Comparison of ENCODE assay signal across 8 mouse cellular contexts in genomic region chr14:77928021-77928420, GRCm38 (mm10). TPM values are rescaled to one million over a fixed set of nuclear protein-coding genes. Genes with fewer than 3 reads are reported as not detected.
A peak's percentile ranks its signal among the peaks of the same experiment; 100 is the strongest.
DNase-seq lines count a peak whose midpoint lies in the region; ATAC-seq and TF ChIP-seq lines count a peak whose summit lies in the region.

No protein-coding gene starts in this region.

- peak; percentile 42 for TF ChIP-seq CTCF in liver, embryonic 14.5 days (IDR thresholded peaks at IDR 0.05; ENCODE audit: low read depth)

- no peak overlapping the region for H3K4me3 ChIP-seq in midbrain, embryonic 14.5 days (replicated peaks; ENCODE audit: low read depth, low read length)
- no peak overlapping the region for H3K4me3 ChIP-seq in midbrain, embryonic 15.5 days
- H3K4me3 ChIP-seq in embryonic facial prominence, embryonic 11.5 days (ENCODE audit: low read depth, low read length): no peak overlapping the region
- no peak overlapping the region for H3K4me3 ChIP-seq in liver, embryonic 14.5 days (ENCODE audit: insufficient read depth in 1 of 2, low read depth in 2 of 2, low read length in 2 of 2)

- no peaks in the 10 kb centered on the region for H3K9me3 ChIP-seq in midbrain, embryonic 14.5 days (ENCODE audit: control insufficient read depth, low read length)
- H3K9me3 ChIP-seq in midbrain, embryonic 15.5 days: no peaks in the 10 kb centered on the region
- no peaks in the 10 kb centered on the region for H3K9me3 ChIP-seq in embryonic facial prominence, embryonic 11.5 days (replicated peaks; ENCODE audit: control insufficient read depth, low read length)
- H3K9me3 ChIP-seq in liver, embryonic 14.5 days (ENCODE audit: control insufficient read depth, low read length): no peaks in the 10 kb centered on the region

- no peaks in the 10 kb centered on the region for H3K27me3 ChIP-seq in midbrain, embryonic 14.5 days (ENCODE audit: control insufficient read depth, insufficient read depth, low read length)
- H3K27me3 ChIP-seq in midbrain, embryonic 15.5 days (replicated peaks): no peaks in the 10 kb centered on the region
- H3K27me3 ChIP-seq in embryonic facial prominence, embryonic 11.5 days (ENCODE audit: control insufficient read depth, insufficient read depth, low read length): no peaks in the 10 kb centered on the region
- H3K27me3 ChIP-seq in liver, embryonic 14.5 days (ENCODE audit: control insufficient read depth, insufficient read depth, low read length): no peaks in the 10 kb centered on the region

- no peak for ATAC-seq in midbrain, embryonic 14.5 days (ENCODE audit: low FRiP score, low TSS enrichment)
- ATAC-seq in midbrain, embryonic 15.5 days (replicated peaks): no peak
- no peak for ATAC-seq in embryonic facial prominence, embryonic 11.5 days (replicated peaks; ENCODE audit: insufficient number of reproducible peaks, low FRiP score, low TSS enrichment, low read depth)
- no peak for ATAC-seq in liver, embryonic 14.5 days (ENCODE audit: insufficient read depth)

- no peak overlapping the region for H3K4me2 ChIP-seq in midbrain, embryonic 14.5 days (ENCODE audit: low read length)
- no peak overlapping the region for H3K4me2 ChIP-seq in midbrain, embryonic 15.5 days
- H3K4me2 ChIP-seq in embryonic facial prominence, embryonic 11.5 days (ENCODE audit: low read depth, low read length): no peak overlapping the region
- H3K4me2 ChIP-seq in liver, embryonic 14.5 days (ENCODE audit: low read depth): no peak overlapping the region

- 46% methylated on average over 6 of the region's 6 CpGs for WGBS in midbrain, embryonic 14.5 days
- WGBS in midbrain, embryonic 15.5 days: 43% methylated on average over 6 of the region's 6 CpGs
- WGBS in embryonic facial prominence, embryonic 11.5 days: 47% methylated on average over 6 of the region's 6 CpGs
- 26% methylated on average over 6 of the region's 6 CpGs for WGBS in liver, embryonic 14.5 days (ENCODE audit: insufficient replicate concordance)

- H3K4me1 ChIP-seq in midbrain, embryonic 14.5 days (ENCODE audit: control insufficient read depth, insufficient read depth, low read length): peaks cover 9% of the 10 kb centered on the region
- H3K4me1 ChIP-seq in midbrain, embryonic 15.5 days: no peaks in the 10 kb centered on the region; the same call in 1 of the 2 replicates
- H3K4me1 ChIP-seq in embryonic facial prominence, embryonic 11.5 days (ENCODE audit: control insufficient read depth, insufficient read depth, low read length): no peaks in the 10 kb centered on the region; the same call in 1 of the 2 replicates
- peaks cover 0 to 4% of the 10 kb centered on the region in 2 experiments; a peak in 1 of 4 replicates for H3K4me1 ChIP-seq in liver, embryonic 14.5 days (replicated peaks; ENCODE audit: control insufficient read depth in 2 of 2, insufficient read depth in 2 of 2, low read length in 1 of 2)

- TF ChIP-seq EP300 in liver, embryonic 14.5 days (IDR thresholded peaks at IDR 0.05; ENCODE audit: low read depth): no peak

- no peaks in the 10 kb centered on the region for H3K36me3 ChIP-seq in midbrain, embryonic 14.5 days (ENCODE audit: control insufficient read depth, insufficient read depth, low read length)
- H3K36me3 ChIP-seq in midbrain, embryonic 15.5 days (replicated peaks): no peaks in the 10 kb centered on the region
- H3K36me3 ChIP-seq in embryonic facial prominence, embryonic 11.5 days (replicated peaks; ENCODE audit: control insufficient read depth, insufficient read depth, low read depth, low read length): no peaks in the 10 kb centered on the region
- no peaks in the 10 kb centered on the region for H3K36me3 ChIP-seq in liver, embryonic 14.5 days (replicated peaks; ENCODE audit: control insufficient read depth, insufficient read depth, low read depth)

- no peak overlapping the region for H3K9ac ChIP-seq in midbrain, embryonic 14.5 days (replicated peaks; ENCODE audit: low read length)
- H3K9ac ChIP-seq in midbrain, embryonic 15.5 days: no peak overlapping the region
- H3K9ac ChIP-seq in embryonic facial prominence, embryonic 11.5 days (replicated peaks; ENCODE audit: low read length): no peak overlapping the region
- no peak overlapping the region for H3K9ac ChIP-seq in liver, embryonic 14.5 days (replicated peaks)

- no peak overlapping the region for H3K27ac ChIP-seq in midbrain, embryonic 14.5 days (replicated peaks; ENCODE audit: low read depth, low read length)
- no peak overlapping the region for H3K27ac ChIP-seq in midbrain, embryonic 15.5 days
- H3K27ac ChIP-seq in embryonic facial prominence, embryonic 11.5 days (replicated peaks; ENCODE audit: low read depth, low read length): no peak overlapping the region
- no peak overlapping the region for H3K27ac ChIP-seq in liver, embryonic 14.5 days

- peak; percentile 84 for DNase-seq in midbrain, embryonic 14.5 days
- peak; percentile 72 for DNase-seq in adrenal gland, postnatal 25 days
- DNase-seq in embryonic facial prominence, embryonic 11.5 days (ENCODE audit: low spot score): peak; percentile 82
- peak; percentile 81 for DNase-seq in kidney, postnatal 14 days
- peak; percentile 13 to 24 (median 17) for DNase-seq in liver, embryonic 14.5 days (ENCODE audit: low read depth in 3 of 3, low spot score in 3 of 3)
- peak; percentile 76 for DNase-seq in right cerebral cortex, adult 18-20 months
- peak; percentile 49 to 54 for DNase-seq in urinary bladder, postnatal 36 days (ENCODE audit: low spot score in 2 of 2)

RNA-seq across cellular contexts. Expression of gene Epsti1, which starts 24.0 kb away (rescaled TPM):
- polyA plus RNA-seq in midbrain, embryonic 14.5 days (2014; fragmentation: Nextera tagmentation; extraction: Ambion mirVana): 1.5 TPM in 1 of 2 replicates, not detected in the other
- polyA plus RNA-seq in midbrain, embryonic 15.5 days (2015; fragmentation: Nextera tagmentation; extraction: Ambion mirVana): 0.40 and 0.59 TPM in 2 replicates
- 0.48 and 1.5 TPM in 2 replicates for total RNA-seq in adrenal gland, postnatal 25 days (2021)
- polyA plus RNA-seq in embryonic facial prominence, embryonic 11.5 days (2014; fragmentation: Nextera tagmentation; extraction: Ambion mirVana): 0.13 and 0.33 TPM in 2 replicates
- polyA plus RNA-seq in liver, embryonic 14.5 days (2012; rRNA removed): 0.36 and 1.0 TPM in 2 replicates
- polyA plus RNA-seq in liver, embryonic 14.5 days (2014; fragmentation: Nextera tagmentation; extraction: Ambion mirVana): 1.1 and 1.2 TPM in 2 replicates

RNA-seq across cellular contexts. Expression of gene Dnajc15, which starts 53.1 kb away (rescaled TPM):
- 87.6 and 101 TPM in 2 replicates for polyA plus RNA-seq in midbrain, embryonic 14.5 days (2014; fragmentation: Nextera tagmentation; extraction: Ambion mirVana)
- 76.2 and 76.4 TPM in 2 replicates for polyA plus RNA-seq in midbrain, embryonic 15.5 days (2015; fragmentation: Nextera tagmentation; extraction: Ambion mirVana)
- total RNA-seq in adrenal gland, postnatal 25 days (2021): 263 and 329 TPM in 2 replicates
- polyA plus RNA-seq in embryonic facial prominence, embryonic 11.5 days (2014; fragmentation: Nextera tagmentation; extraction: Ambion mirVana): 126 and 129 TPM in 2 replicates
- 3.9 and 7.1 TPM in 2 replicates for polyA plus RNA-seq in liver, embryonic 14.5 days (2012; rRNA removed)
- polyA plus RNA-seq in liver, embryonic 14.5 days (2014; fragmentation: Nextera tagmentation; extraction: Ambion mirVana): 52.1 and 59.7 TPM in 2 replicates

Comparison
In these comparisons a context has a peak if more than half of its experiments do, and no peak if none do; other contexts are left out.
1. DNase-seq: peak in every context shown above with its lines; median percentile 84 in midbrain, embryonic 14.5 days; 82 in embryonic facial prominence, embryonic 11.5 days; 81 in kidney, postnatal 14 days; 76 in right cerebral cortex, adult 18-20 months; 72 in adrenal gland, postnatal 25 days; 52 in urinary bladder, postnatal 36 days; 17 in liver, embryonic 14.5 days.